Mouse (Mus musculus): ENCODE results near the gene Med24.
A peak's percentile ranks its signal among the peaks of the same experiment; 100 is the strongest.
"Not testable (repeated sequence)": the region's sequence is repeated elsewhere in the genome, so short reads cannot be mapped to it uniquely, and the experiment has no call there.

Med24 gene

GRCm38 (mm10) chr11:98720756-98721155 lies 8.5 kb downstream of the Med24 start:
- no peak for DNase-seq (ENCODE audit: low read depth)

- DNase-seq (ENCODE audit: low read depth) = peak; percentile 56
These were observed 11.3 kb downstream of the Med24 start for GRCm38 (mm10) chr11:98717904-98718303.

GRCm38 (mm10) chr11:98715946-98716345 lies 13.3 kb downstream of the Med24 start:
- no peak for DNase-seq (ENCODE audit: low read depth)

- DNase-seq (ENCODE audit: low read depth) = no peak
These were observed 15.5 kb downstream of the Med24 start for GRCm38 (mm10) chr11:98713703-98714102.

GRCm38 (mm10) chr11:98712009-98712408 lies 17.2 kb downstream of the Med24 start:
- not testable (repeated sequence) for DNase-seq (ENCODE audit: low read depth)

- no peak for DNase-seq (ENCODE audit: low read depth)
These were observed 18.2 kb downstream of the Med24 start for GRCm38 (mm10) chr11:98711046-98711434.

GRCm38 (mm10) chr11:98710416-98711045 lies 18.7 kb downstream of the Med24 start:
- peak; percentile 87 for DNase-seq (ENCODE audit: low read depth)

- no peak for DNase-seq (ENCODE audit: low read depth)
These were observed 20.1 kb downstream of the Med24 start for GRCm38 (mm10) chr11:98709001-98709741.

- no peak for DNase-seq (ENCODE audit: low read depth)
These were observed 20.8 kb downstream of the Med24 start for GRCm38 (mm10) chr11:98708282-98708956.

- DNase-seq (ENCODE audit: low read depth) = no peak
These were observed 21.6 kb downstream of the Med24 start for GRCm38 (mm10) chr11:98707401-98708281.

GRCm38 (mm10) chr11:98705021-98705420 lies 24.2 kb downstream of the Med24 start:
- DNase-seq (ENCODE audit: low read depth) = no peak

GRCm38 (mm10) chr11:98702323-98702722 lies 26.9 kb downstream of the Med24 start:
- DNase-seq (ENCODE audit: low read depth) = no peak

- DNase-seq (ENCODE audit: low read depth) = no peak
These were observed 28.0 kb downstream of the Med24 start, which contains the start of gene Csf3 for GRCm38 (mm10) chr11:98701213-98701670. Gene Csf3 (plus strand): TSS chr11:98701263.

GRCm38 (mm10) chr11:98699911-98700310 lies 29.3 kb downstream of the Med24 start:
- DNase-seq (ENCODE audit: low read depth) = peak; percentile 85

- DNase-seq (ENCODE audit: low read depth) = no peak
These were observed 30.2 kb downstream of the Med24 start for GRCm38 (mm10) chr11:98698849-98699640.

GRCm38 (mm10) chr11:98697225-98697624 lies 32.0 kb downstream of the Med24 start:
- no peak for DNase-seq (ENCODE audit: low read depth)

- no peak for DNase-seq (ENCODE audit: low read depth)
These were observed 32.6 kb downstream of the Med24 start for GRCm38 (mm10) chr11:98696454-98697216.

- DNase-seq (ENCODE audit: low read depth) = no peak
These were observed 33.8 kb downstream of the Med24 start for GRCm38 (mm10) chr11:98695408-98695807.

GRCm38 (mm10) chr11:98694301-98694700 lies 34.9 kb downstream of the Med24 start:
- DNase-seq (ENCODE audit: low read depth) = no peak

- DNase-seq (ENCODE audit: low read depth) = no peak
These were observed 35.5 kb downstream of the Med24 start for GRCm38 (mm10) chr11:98693746-98694145.
